Mouse (Mus musculus) cortical plate, adult 2 months (tissue): ENCODE data around the gene Dcxr.

Experiments
- CTCF ChIP-seq: fragments of 200-500 bp; IDR thresholded peaks from 2 replicates; pipeline ENCODE4 v1.5.1; 2011; ENCODE audit warnings: mild to moderate bottlenecking, control low read depth, low read length; ENCODE audit not compliant: insufficient read depth; ENCODE audit errors: extremely low read depth
- POLR2A ChIP-seq: fragments of 200-500 bp; IDR thresholded peaks from 2 replicates; pipeline ENCODE4 v1.6.1; 2011; ENCODE audit warnings: mild to moderate bottlenecking, low read length, control low read depth; ENCODE audit not compliant: insufficient read depth; ENCODE audit errors: extremely low read depth

- TF ChIP-seq CTCF, result no peak
- no peak for TF ChIP-seq POLR2A
These were observed 35.0 kb upstream of the Dcxr start for GRCm38 (mm10) chr11:120761811-120762671.
